Mouse (Mus musculus) T-helper 2 cell (primary cell): ENCODE measurements around the gene Zswim4.
"Not testable (repeated sequence)": the region's sequence is repeated elsewhere in the genome, so short reads cannot be mapped to it uniquely, and the experiment has no call there.

Source experiments
- in situ Hi-C: fragments of 300-600 bp; cut with MboI, MseI; formaldehyde crosslinking; loops from one replicate; pipeline ENCODE4 v1.15.1; 2025; ENCODE audit warnings: high pct_unique_total_duplicates

Gene Zswim4

GRCm38 (mm10) chr8:84236998-84237473 is at the start of gene Zswim4:
TSS of gene Zswim4 (minus strand) at chr8:84237055.
- in situ Hi-C loops: no loop called here

GRCm38 (mm10) chr8:84285665-84286064 is 48.8 kb upstream of the Zswim4 start:
- in situ Hi-C loops: not testable (repeated sequence)

- in situ Hi-C loops: no loop called here
Measured at GRCm38 (mm10) chr8:84284608-84285063, 47.8 kb upstream of the Zswim4 start.

- in situ Hi-C loops: no loop called here
Measured at GRCm38 (mm10) chr8:84280777-84281176, 43.9 kb upstream of the Zswim4 start.

- in situ Hi-C loops: no loop called here
Measured at GRCm38 (mm10) chr8:84276447-84276846, 39.6 kb upstream of the Zswim4 start.

GRCm38 (mm10) chr8:84273968-84274367 is 37.1 kb upstream of the Zswim4 start:
- in situ Hi-C loops: no loop called here

- in situ Hi-C loops: no loop called here
Measured at GRCm38 (mm10) chr8:84272302-84272701, 35.4 kb upstream of the Zswim4 start.

GRCm38 (mm10) chr8:84269950-84270773 is 33.3 kb upstream of the Zswim4 start, which contains the start of gene Ccdc130:
TSS of gene Ccdc130 (minus strand) at chr8:84270380.
- in situ Hi-C loops: no loop called here

- in situ Hi-C loops: no loop called here
Measured at GRCm38 (mm10) chr8:84261098-84261497, 24.2 kb upstream of the Zswim4 start.

GRCm38 (mm10) chr8:84256822-84257610 is 20.2 kb upstream of the Zswim4 start, which contains the start of gene Mri1:
TSS of gene Mri1 (minus strand) at chr8:84257326.
- in situ Hi-C loops: no loop called here

- in situ Hi-C loops: no loop called here
Measured at GRCm38 (mm10) chr8:84256458-84256821, 19.6 kb upstream of the Zswim4 start.

GRCm38 (mm10) chr8:84255858-84256257 is 19.0 kb upstream of the Zswim4 start:
- in situ Hi-C loops: no loop called here

GRCm38 (mm10) chr8:84249257-84250170 is 12.7 kb upstream of the Zswim4 start, which contains the start of gene D8Ertd738e:
TSS of gene D8Ertd738e (minus strand) at chr8:84249719.
- in situ Hi-C loops: no loop called here

GRCm38 (mm10) chr8:84241821-84242220 is 5.0 kb upstream of the Zswim4 start:
- in situ Hi-C loops: no loop called here

GRCm38 (mm10) chr8:84241167-84241566 is 4.3 kb upstream of the Zswim4 start:
- in situ Hi-C loops: no loop called here

- in situ Hi-C loops: no loop called here
Measured at GRCm38 (mm10) chr8:84237542-84238229, 831 bp upstream of the Zswim4 start.

GRCm38 (mm10) chr8:84236410-84236997 is 351 bp downstream of the Zswim4 start:
- in situ Hi-C loops: no loop called here

GRCm38 (mm10) chr8:84235746-84236409 is 977 bp downstream of the Zswim4 start:
- in situ Hi-C loops: no loop called here

- in situ Hi-C loops: no loop called here
Measured at GRCm38 (mm10) chr8:84233055-84233454, 3.8 kb downstream of the Zswim4 start.

- in situ Hi-C loops: no loop called here
Measured at GRCm38 (mm10) chr8:84230735-84231134, 6.1 kb downstream of the Zswim4 start.
